Mouse (Mus musculus): ENCODE results near the gene Necab2.

- no peak for TF ChIP-seq GATA1 (IDR thresholded peaks at IDR 0.05; ENCODE audit: low read length)
- no peak for TF ChIP-seq TAL1 (IDR thresholded peaks at IDR 0.05; ENCODE audit: low read length)
Measured at GRCm38 (mm10) chr8:119446990-119447780, 666 bp downstream of the Necab2 start.
